Mouse (Mus musculus) erythroid progenitor cell, adult 5-6 weeks (primary cell): ENCODE measurements at regions not wholly inside any gene's neighbourhood (a gene's known extent, or its start where the extent isn't known, plus 50 kb on each side); places are given as distances from the start of the nearest gene placed in this dataset.

Experiments
- ATAC-seq: replicated peaks from 2 replicates; pipeline ENCODE4 v1.8.0; 2016; ENCODE audit warnings: moderate number of reproducible peaks, mild to moderate bottlenecking, moderate TSS enrichment, inconsistent platforms; ENCODE audit not compliant: poor library complexity, low FRiP score, severe bottlenecking

DNA sequence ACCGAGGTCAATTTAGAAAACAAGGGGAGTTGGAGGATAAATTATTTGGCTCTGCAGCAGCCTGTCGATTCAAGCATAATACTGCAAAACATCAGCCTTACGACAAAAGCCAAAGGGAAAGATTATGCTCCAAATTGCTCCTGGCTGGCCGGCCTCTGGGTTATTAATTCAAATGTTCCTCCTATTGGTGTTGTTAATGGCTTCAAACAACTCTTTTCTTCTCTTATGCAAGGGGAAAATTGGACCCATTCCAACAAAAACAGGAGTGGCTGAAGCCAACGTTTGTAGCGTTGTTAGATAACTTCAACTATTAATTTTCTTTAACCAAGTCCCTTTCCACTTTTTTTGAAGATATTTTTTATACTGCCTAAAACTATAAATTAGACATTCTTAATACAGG, 71.0 kb upstream of the Tab2 start:
- no peak for ATAC-seq

DNA sequence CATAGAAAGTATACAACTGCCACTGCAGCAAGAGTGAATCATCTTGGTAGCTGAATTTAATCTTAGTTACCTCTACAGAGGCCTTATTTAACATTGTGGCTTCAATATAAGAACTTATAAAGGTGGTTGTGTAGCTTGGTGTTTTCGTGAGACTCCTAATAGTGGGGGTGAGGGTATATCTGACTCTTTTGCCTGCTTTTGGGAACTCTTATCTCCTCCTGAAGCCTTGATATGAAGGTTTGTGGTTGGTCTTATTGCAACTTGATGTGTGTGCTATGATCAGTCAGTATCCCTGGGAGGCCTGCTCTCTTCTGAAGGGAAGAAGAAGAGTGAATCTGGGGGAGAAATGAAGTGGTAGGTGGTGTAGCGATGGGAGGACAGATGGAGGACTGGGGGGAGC, 67.7 kb upstream of the Tab2 start:
- ATAC-seq, result no peak

GRCm38 (mm10) chr10:8021971-8022370, 65.9 kb upstream of the Tab2 start:
- ATAC-seq, result no peak

GRCm38 (mm10) chr10:8020916-8021705, 65.1 kb upstream of the Tab2 start:
- no peak for ATAC-seq

DNA sequence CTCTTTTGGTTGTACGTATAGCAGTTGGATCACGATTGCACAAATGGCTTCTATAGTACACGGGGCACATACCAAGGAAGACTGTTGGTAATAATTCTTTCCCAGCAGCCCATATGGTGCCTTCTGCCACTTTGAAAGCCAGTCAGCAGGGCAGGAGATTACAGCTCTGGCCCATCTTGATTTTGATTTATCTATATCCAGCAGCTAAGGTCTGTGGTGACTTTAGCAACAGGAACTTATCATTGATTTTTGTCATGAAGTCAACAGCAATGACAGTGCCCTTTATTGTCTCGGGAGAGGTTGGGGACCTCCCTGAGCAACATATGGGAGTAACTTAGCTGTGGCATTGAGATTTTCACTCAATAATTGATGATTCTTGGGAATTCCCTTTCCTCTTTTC, 64.1 kb upstream of the Tab2 start:
- ATAC-seq, result no peak

DNA sequence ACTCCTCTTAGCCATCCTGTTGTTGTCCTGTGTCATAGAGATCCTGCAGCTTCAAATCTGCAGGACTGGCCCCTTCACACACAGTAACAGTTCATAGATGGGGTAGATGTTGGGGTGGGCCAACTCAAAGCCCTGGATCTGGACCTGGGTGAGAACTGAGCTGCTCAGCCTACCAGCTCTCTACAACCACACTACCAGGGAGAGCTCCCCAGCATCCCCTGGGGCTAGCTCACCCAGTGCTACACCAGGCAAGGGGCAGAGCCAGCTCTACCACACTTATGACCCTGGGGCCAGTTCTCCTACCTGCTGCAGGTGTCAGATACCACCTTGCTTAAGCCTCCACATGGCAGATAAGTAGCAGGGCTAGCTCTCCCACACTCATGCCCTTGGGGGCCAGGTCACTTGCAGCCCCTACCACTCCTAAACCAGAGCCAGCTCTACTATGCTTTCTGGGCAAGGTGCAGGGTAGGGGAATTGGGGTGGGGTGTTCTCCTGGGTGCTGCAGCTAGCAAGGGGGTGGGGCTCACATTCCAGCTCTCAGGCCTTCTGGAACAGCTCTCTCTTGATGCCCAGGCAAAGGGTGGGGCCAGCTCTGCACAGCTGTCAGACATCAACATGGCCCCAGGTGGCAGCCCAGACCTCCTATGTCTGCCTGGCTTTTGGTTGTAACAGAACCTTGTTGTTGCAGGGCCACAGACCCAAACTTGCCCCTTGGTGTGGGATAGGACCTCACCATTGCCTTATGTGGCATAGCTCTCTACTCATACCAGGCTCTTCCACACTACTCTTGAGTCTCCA, 62.4 kb upstream of the Tab2 start:
- ATAC-seq, result no peak

- no peak for ATAC-seq
These were observed 60.7 kb upstream of the Tab2 start for GRCm38 (mm10) chr10:8016741-8017140.

DNA sequence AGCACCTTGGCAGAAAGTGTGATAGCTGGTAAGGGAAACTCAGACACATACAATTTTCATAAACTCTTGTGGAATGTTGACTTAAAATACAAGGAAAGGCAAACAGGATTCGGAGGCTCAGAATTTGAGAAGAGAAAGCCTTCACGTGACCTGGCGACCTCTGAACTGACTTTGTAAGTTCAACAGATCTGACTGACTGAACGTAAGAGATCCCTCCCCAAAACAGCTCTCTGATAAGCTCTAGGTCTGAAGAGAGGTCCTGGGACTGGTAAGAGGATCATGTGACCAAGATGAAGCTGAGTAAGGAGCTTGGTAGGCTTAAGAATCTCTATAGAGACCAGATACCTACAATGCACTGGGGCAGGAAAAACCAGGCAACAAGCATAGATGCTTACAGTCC, 55.7 kb upstream of the Tab2 start:
- no peak for ATAC-seq

DNA sequence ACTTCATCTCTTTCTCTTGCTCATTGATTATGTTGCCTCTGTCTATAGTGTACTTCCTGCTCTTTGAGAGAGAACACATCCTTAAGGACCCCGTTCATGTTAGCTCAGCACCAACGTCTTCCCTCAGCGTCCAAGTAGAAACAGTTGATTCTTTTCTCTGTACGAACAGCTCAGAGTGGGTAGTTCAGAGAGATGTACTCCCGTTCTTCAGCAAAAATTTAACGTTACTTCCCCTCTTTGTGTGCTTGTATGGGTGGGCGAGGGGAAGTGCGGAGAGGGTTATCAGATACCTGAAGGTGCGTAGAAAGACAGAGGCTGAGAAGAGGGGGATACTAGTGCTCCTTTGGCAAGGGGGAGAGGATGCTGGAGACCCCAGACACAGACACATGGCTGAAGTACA, 55.1 kb upstream of the Tab2 start:
- no peak for ATAC-seq

DNA sequence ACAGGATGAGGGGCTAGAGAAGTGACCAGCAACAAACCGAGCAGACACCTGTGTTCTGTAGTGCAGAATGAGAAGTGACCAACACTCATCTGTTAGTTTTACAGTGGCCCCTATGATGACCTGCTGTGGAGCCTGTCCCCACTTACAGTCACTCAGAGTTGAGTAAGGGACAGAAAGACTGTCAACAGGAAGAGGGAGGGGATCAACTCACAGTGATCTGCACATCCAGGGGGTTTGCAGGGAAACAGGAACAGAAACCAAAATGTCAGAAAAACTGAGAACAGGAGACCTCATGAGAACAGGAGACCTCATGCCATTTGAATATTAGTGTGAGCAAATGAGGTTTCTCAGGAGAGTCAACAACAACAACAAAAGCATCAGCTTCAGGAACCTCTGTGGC, 53.8 kb upstream of the Tab2 start:
- no peak for ATAC-seq

GRCm38 (mm10) chr10:8007990-8008368, 51.9 kb upstream of the Tab2 start:
- ATAC-seq, result no peak

GRCm38 (mm10) chr10:8007286-8007989, 51.4 kb upstream of the Tab2 start:
- ATAC-seq, result no peak
